Mouse (Mus musculus): ENCODE measurements around the gene Pofut2. TPM values are rescaled to one million over a fixed set of nuclear protein-coding genes. Genes with fewer than 3 reads are reported as not detected.

Gene Pofut2
- 45.2 and 53.4 TPM in 2 replicates for polyA plus RNA-seq (2015; fragmentation: Nextera tagmentation; extraction: Ambion mirVana)

- no peaks in the 10 kb centered on the region for H3K9me3 ChIP-seq
- peaks cover 23% of the 10 kb centered on the region for H3K4me1 ChIP-seq
- under 1% methylated on average over 81 of the region's 81 CpGs for WGBS
- H3K9ac ChIP-seq (replicated peaks) = peak within 1 kb of the TSS; percentile 82
- peaks cover 10% of the 10 kb centered on the region for H3K36me3 ChIP-seq
- peak within 1 kb of the TSS; percentile 86 for H3K4me2 ChIP-seq (replicated peaks)
- H3K4me3 ChIP-seq = peak within 1 kb of the TSS; percentile 94
- peak within 1 kb of the TSS; percentile 83 for H3K27ac ChIP-seq (replicated peaks)
- H3K27me3 ChIP-seq = no peaks in the 10 kb centered on the region
- ATAC-seq (replicated peaks) = peak; percentile 99
Measured at GRCm38 (mm10) chr10:77258704-77259621, at the start of gene Pofut2. Gene Pofut2 (plus strand): TSS chr10:77259218.

GRCm38 (mm10) chr10:77209261-77209660 is 49.8 kb upstream of the Pofut2 start:
- ATAC-seq (replicated peaks) = no peak
- 60% methylated on average over 5 of the region's 5 CpGs for WGBS

GRCm38 (mm10) chr10:77210666-77211065 is 48.4 kb upstream of the Pofut2 start:
- ATAC-seq (replicated peaks) = no peak
- Histone ChIP-seq H3K9ac (replicated peaks) (no peak overlapping the region), H3K4me3 (no peak overlapping the region), H3K4me1 (0 out of 2 replicates have a peak, but pooled peaks cover 5% of the 10 kb centered on the region), H3K9me3 (no peaks in the 10 kb centered on the region), H3K36me3 (no peaks in the 10 kb centered on the region), H3K27me3 (no peaks in the 10 kb centered on the region), H3K27ac (replicated peaks) (no peak overlapping the region), H3K4me2 (replicated peaks) (no peak overlapping the region)
- over 99% methylated on average over 3 of the region's 3 CpGs for WGBS

More at GRCm38 (mm10) chr10:77209261-77209660, 49.8 kb upstream of the Pofut2 start:
- Histone ChIP-seq H3K4me3 (no peak overlapping the region), H3K4me2 (replicated peaks) (no peak overlapping the region), H3K4me1 (0 out of 2 replicates have a peak, but pooled peaks cover 5% of the 10 kb centered on the region), H3K9ac (replicated peaks) (no peak overlapping the region), H3K27me3 (no peaks in the 10 kb centered on the region), H3K27ac (replicated peaks) (no peak overlapping the region), H3K9me3 (no peaks in the 10 kb centered on the region), H3K36me3 (no peaks in the 10 kb centered on the region)

GRCm38 (mm10) chr10:77211116-77211570 is 47.9 kb upstream of the Pofut2 start:
- no peak overlapping the region for H3K9ac ChIP-seq (replicated peaks)

GRCm38 (mm10) chr10:77212354-77213120 is 46.5 kb upstream of the Pofut2 start:
- Histone ChIP-seq H3K27me3 (no peaks in the 10 kb centered on the region), H3K27ac (replicated peaks) (no peak overlapping the region), H3K4me1 (no peaks in the 10 kb centered on the region), H3K36me3 (no peaks in the 10 kb centered on the region), H3K9me3 (no peaks in the 10 kb centered on the region), H3K4me2 (replicated peaks) (no peak overlapping the region), H3K9ac (replicated peaks) (no peak overlapping the region), H3K4me3 (no peak overlapping the region)
- no peak for ATAC-seq (replicated peaks)
- WGBS = 83% methylated on average over 6 of the region's 6 CpGs

More at GRCm38 (mm10) chr10:77211116-77211570, 47.9 kb upstream of the Pofut2 start:
- Histone ChIP-seq H3K9me3 (no peaks in the 10 kb centered on the region), H3K4me3 (no peak overlapping the region), H3K4me2 (replicated peaks) (no peak overlapping the region), H3K4me1 (0 out of 2 replicates have a peak, but pooled peaks cover 5% of the 10 kb centered on the region), H3K36me3 (no peaks in the 10 kb centered on the region), H3K27me3 (no peaks in the 10 kb centered on the region), H3K27ac (replicated peaks) (no peak overlapping the region)
- ATAC-seq (replicated peaks) = no peak
- 77% methylated on average over 11 of the region's 11 CpGs for WGBS

- Histone ChIP-seq H3K4me1 (no peaks in the 10 kb centered on the region), H3K27ac (replicated peaks) (no peak overlapping the region), H3K9ac (replicated peaks) (no peak overlapping the region), H3K9me3 (no peaks in the 10 kb centered on the region), H3K27me3 (no peaks in the 10 kb centered on the region), H3K36me3 (no peaks in the 10 kb centered on the region), H3K4me3 (no peak overlapping the region), H3K4me2 (replicated peaks) (no peak overlapping the region)
- ATAC-seq (replicated peaks) = no peak
- 94% methylated on average over 5 of the region's 5 CpGs for WGBS
Measured at GRCm38 (mm10) chr10:77213483-77213882, 45.5 kb upstream of the Pofut2 start.

- WGBS = 81% methylated on average over 8 of the region's 8 CpGs
- no peak overlapping the region for H3K27ac ChIP-seq (replicated peaks)
Measured at GRCm38 (mm10) chr10:77214586-77214985, 44.4 kb upstream of the Pofut2 start.

GRCm38 (mm10) chr10:77215641-77216040 is 43.4 kb upstream of the Pofut2 start:
- H3K9ac ChIP-seq (replicated peaks) = no peak overlapping the region
- no peak for ATAC-seq (replicated peaks)
- H3K27me3 ChIP-seq = no peaks in the 10 kb centered on the region
- no peak overlapping the region for H3K4me2 ChIP-seq (replicated peaks)
- no peaks in the 10 kb centered on the region for H3K9me3 ChIP-seq
- WGBS = 79% methylated on average over 4 of the region's 4 CpGs
- no peaks in the 10 kb centered on the region for H3K4me1 ChIP-seq
- no peaks in the 10 kb centered on the region for H3K36me3 ChIP-seq
- no peak overlapping the region for H3K27ac ChIP-seq (replicated peaks)
- H3K4me3 ChIP-seq = no peak overlapping the region

More at GRCm38 (mm10) chr10:77214586-77214985, 44.4 kb upstream of the Pofut2 start:
- Histone ChIP-seq H3K36me3 (no peaks in the 10 kb centered on the region), H3K9me3 (no peaks in the 10 kb centered on the region), H3K9ac (replicated peaks) (no peak overlapping the region), H3K27me3 (no peaks in the 10 kb centered on the region), H3K4me2 (replicated peaks) (no peak overlapping the region), H3K4me3 (no peak overlapping the region), H3K4me1 (no peaks in the 10 kb centered on the region)
- ATAC-seq (replicated peaks) = no peak

GRCm38 (mm10) chr10:77216313-77216712 is 42.7 kb upstream of the Pofut2 start:
- Histone ChIP-seq H3K27me3 (no peaks in the 10 kb centered on the region), H3K9me3 (no peaks in the 10 kb centered on the region), H3K27ac (replicated peaks) (no peak overlapping the region), H3K4me2 (replicated peaks) (no peak overlapping the region), H3K4me3 (no peak overlapping the region), H3K9ac (replicated peaks) (no peak overlapping the region), H3K4me1 (no peaks in the 10 kb centered on the region), H3K36me3 (no peaks in the 10 kb centered on the region)
- no peak for ATAC-seq (replicated peaks)
- 83% methylated on average over 2 of the region's 2 CpGs for WGBS

- Histone ChIP-seq H3K4me1 (no peaks in the 10 kb centered on the region), H3K9ac (replicated peaks) (no peak overlapping the region), H3K4me3 (no peak overlapping the region), H3K9me3 (no peaks in the 10 kb centered on the region), H3K27me3 (no peaks in the 10 kb centered on the region), H3K36me3 (no peaks in the 10 kb centered on the region), H3K4me2 (replicated peaks) (no peak overlapping the region), H3K27ac (replicated peaks) (no peak overlapping the region)
- WGBS = 82% methylated on average over 6 of the region's 6 CpGs
- no peak for ATAC-seq (replicated peaks)
Measured at GRCm38 (mm10) chr10:77217155-77217731, 41.8 kb upstream of the Pofut2 start.

- WGBS = 94% methylated on average over 4 of the region's 4 CpGs
- no peak overlapping the region for H3K27ac ChIP-seq (replicated peaks)
- no peaks in the 10 kb centered on the region for H3K4me1 ChIP-seq
- H3K4me2 ChIP-seq (replicated peaks) = no peak overlapping the region
- no peaks in the 10 kb centered on the region for H3K9me3 ChIP-seq
- H3K9ac ChIP-seq (replicated peaks) = no peak overlapping the region
- H3K27me3 ChIP-seq = no peaks in the 10 kb centered on the region
- no peak for ATAC-seq (replicated peaks)
- H3K36me3 ChIP-seq = no peaks in the 10 kb centered on the region
- no peak overlapping the region for H3K4me3 ChIP-seq
Measured at GRCm38 (mm10) chr10:77218059-77218458, 41.0 kb upstream of the Pofut2 start.
